Comparison of ENCODE assay signal across 8 mouse cellular contexts in genomic region chr9:107634406-107635278, GRCm38 (mm10). TPM values are rescaled to one million over a fixed set of nuclear protein-coding genes. Genes with fewer than 3 reads are reported as not detected.
DNase-seq lines count a peak whose midpoint lies in the region; ATAC-seq and TF ChIP-seq lines count a peak whose summit lies in the region.

No protein-coding gene starts in this region.

- no peaks in the 10 kb centered on the region for H3K9me3 ChIP-seq in kidney, postnatal 0 days (replicated peaks; ENCODE audit: low read length)
- no peaks in the 10 kb centered on the region for H3K9me3 ChIP-seq in heart, embryonic 16.5 days (replicated peaks; ENCODE audit: control insufficient read depth, low read length)
- H3K9me3 ChIP-seq in midbrain, embryonic 11.5 days (ENCODE audit: control insufficient read depth, low read length), result no peaks in the 10 kb centered on the region

- H3K36me3 ChIP-seq in kidney, postnatal 0 days (ENCODE audit: insufficient read depth, low read length), result no peaks in the 10 kb centered on the region
- 0 out of 2 replicates have a peak, but pooled peaks cover 2% of the 10 kb centered on the region for H3K36me3 ChIP-seq in heart, embryonic 16.5 days (ENCODE audit: control insufficient read depth, insufficient read depth)
- H3K36me3 ChIP-seq in midbrain, embryonic 11.5 days (ENCODE audit: control insufficient read depth, insufficient read depth, low read length), result no peaks in the 10 kb centered on the region; the same call in 1 of the 2 replicates

- no peak for DNase-seq in kidney, postnatal 0 days (ENCODE audit: low spot score)
- DNase-seq in kidney, adult 11 months, result no peak
- DNase-seq in R1 (ENCODE audit: low read depth, low spot score), result peak; percentile 73
- DNase-seq in midbrain, embryonic 11.5 days (ENCODE audit: low spot score, missing footprints), result peak; percentile 93
- DNase-seq in layer of hippocampus, adult 9-10 months (ENCODE audit: low spot score), result no peak
- DNase-seq in gastrocnemius, postnatal 36 days, result no peak

- H3K4me3 ChIP-seq in kidney, postnatal 0 days (replicated peaks; ENCODE audit: low read depth, low read length), result peak overlapping the region; percentile 72
- peak overlapping the region; percentile 82 for H3K4me3 ChIP-seq in heart, embryonic 16.5 days (ENCODE audit: low read length)
- peak overlapping the region; percentile 67 for H3K4me3 ChIP-seq in midbrain, embryonic 11.5 days (ENCODE audit: low read depth, low read length)

- no peak for ATAC-seq in kidney, postnatal 0 days (replicated peaks; ENCODE audit: low FRiP score, low read depth)
- ATAC-seq in heart, embryonic 16.5 days (replicated peaks; ENCODE audit: extremely low read depth, insufficient read depth, low FRiP score), result no peak
- ATAC-seq in midbrain, embryonic 11.5 days (ENCODE audit: low FRiP score), result no peak
- ATAC-seq in megakaryocyte-erythroid progenitor cell, adult 5-6 weeks (replicated peaks; ENCODE audit: low FRiP score, low TSS enrichment, poor library complexity, severe bottlenecking), result no peak

- peaks cover 29% of the 10 kb centered on the region for H3K4me1 ChIP-seq in kidney, postnatal 0 days (replicated peaks; ENCODE audit: insufficient read depth, low read length)
- peaks cover 38% of the 10 kb centered on the region for H3K4me1 ChIP-seq in heart, embryonic 16.5 days (ENCODE audit: control insufficient read depth, insufficient read depth, low read length)
- peaks cover 57% of the 10 kb centered on the region for H3K4me1 ChIP-seq in midbrain, embryonic 11.5 days (ENCODE audit: control insufficient read depth, insufficient read depth, low read length)

- 1% methylated on average over 35 of the region's 35 CpGs for WGBS in kidney, postnatal 0 days
- 1% methylated on average over 35 of the region's 35 CpGs for WGBS in heart, embryonic 16.5 days
- under 1% methylated on average over 35 of the region's 35 CpGs for WGBS in midbrain, embryonic 11.5 days

- H3K9ac ChIP-seq in kidney, postnatal 0 days (ENCODE audit: low read depth, low read length), result peak overlapping the region; percentile 91
- peak overlapping the region; percentile 93 for H3K9ac ChIP-seq in heart, embryonic 16.5 days (ENCODE audit: low read length)
- H3K9ac ChIP-seq in midbrain, embryonic 11.5 days (ENCODE audit: low read length), result peak overlapping the region; percentile 85

- peak overlapping the region; percentile 98 for H3K4me2 ChIP-seq in kidney, postnatal 0 days (ENCODE audit: low read length)
- H3K4me2 ChIP-seq in heart, embryonic 16.5 days (ENCODE audit: low read depth, low read length), result peak overlapping the region; percentile 96
- peak overlapping the region; percentile 97 for H3K4me2 ChIP-seq in midbrain, embryonic 11.5 days

- H3K27me3 ChIP-seq in kidney, postnatal 0 days (ENCODE audit: insufficient read depth, low read length), result no peaks in the 10 kb centered on the region
- no peaks in the 10 kb centered on the region for H3K27me3 ChIP-seq in heart, embryonic 16.5 days (ENCODE audit: control insufficient read depth, insufficient read depth, low read length)
- H3K27me3 ChIP-seq in midbrain, embryonic 11.5 days (ENCODE audit: control insufficient read depth, insufficient read depth, low read length), result no peaks in the 10 kb centered on the region

- no peak; the same call in 1 of the 2 replicates for TF ChIP-seq CTCF in kidney, postnatal 0 days (IDR thresholded peaks at IDR 0.05; ENCODE audit: low read depth)

- intact Hi-C loops in gastrocnemius, postnatal 36 days (cut with DNase I), result no loop called here

- peak overlapping the region; percentile 92 for H3K27ac ChIP-seq in kidney, postnatal 0 days
- H3K27ac ChIP-seq in heart, embryonic 16.5 days (ENCODE audit: low read length), result peak overlapping the region; percentile 95
- H3K27ac ChIP-seq in midbrain, embryonic 11.5 days (ENCODE audit: low read depth, low read length), result peak overlapping the region; percentile 100

RNA-seq across cellular contexts. Expression of gene Gnai2, which starts 0.5 kb away (rescaled TPM):
- 351 and 359 TPM in 2 replicates for polyA plus RNA-seq in kidney, postnatal 0 days (2015; fragmentation: Nextera tagmentation; extraction: Ambion mirVana)
- 419 and 458 TPM in 2 replicates for polyA plus RNA-seq in heart, embryonic 16.5 days (2015; fragmentation: Nextera tagmentation; extraction: Ambion mirVana)
- 578 and 581 TPM in 2 replicates for polyA plus RNA-seq in midbrain, embryonic 11.5 days (2014; fragmentation: Nextera tagmentation; extraction: Ambion mirVana)
- total RNA-seq in gastrocnemius, postnatal 36 days (2021), result 10 to 100 TPM; 65.2 to 70.5 TPM
- 204 and 225 TPM in 2 replicates for total RNA-seq in megakaryocyte-erythroid progenitor cell, adult 5-6 weeks (2014; fragmentation: Nextera tagmentation)
- 215 and 228 TPM in 2 replicates for total RNA-seq in megakaryocyte-erythroid progenitor cell, adult 5-6 weeks (2017)

RNA-seq across cellular contexts. Expression of gene Sema3b, which starts 25.6 kb away (rescaled TPM):
- 30.5 and 33.3 TPM in 2 replicates for polyA plus RNA-seq in kidney, postnatal 0 days (2015; fragmentation: Nextera tagmentation; extraction: Ambion mirVana)
- 11.0 and 12.0 TPM in 2 replicates for polyA plus RNA-seq in heart, embryonic 16.5 days (2015; fragmentation: Nextera tagmentation; extraction: Ambion mirVana)
- 1.3 and 2.1 TPM in 2 replicates for polyA plus RNA-seq in midbrain, embryonic 11.5 days (2014; fragmentation: Nextera tagmentation; extraction: Ambion mirVana)
- total RNA-seq in gastrocnemius, postnatal 36 days (2021), result 10 to 100 TPM; 13.1 to 17.5 TPM
- 0.50 TPM in 1 of 2 replicates, not detected in the other for total RNA-seq in megakaryocyte-erythroid progenitor cell, adult 5-6 weeks (2014; fragmentation: Nextera tagmentation)
- total RNA-seq in megakaryocyte-erythroid progenitor cell, adult 5-6 weeks (2017), result not detected in 2 replicates

RNA-seq across cellular contexts. Expression of gene Slc38a3, which starts 34.7 kb away (rescaled TPM):
- polyA plus RNA-seq in kidney, postnatal 0 days (2015; fragmentation: Nextera tagmentation; extraction: Ambion mirVana), result 12.9 and 14.7 TPM in 2 replicates
- polyA plus RNA-seq in heart, embryonic 16.5 days (2015; fragmentation: Nextera tagmentation; extraction: Ambion mirVana), result 3.3 and 3.9 TPM in 2 replicates
- polyA plus RNA-seq in midbrain, embryonic 11.5 days (2014; fragmentation: Nextera tagmentation; extraction: Ambion mirVana), result 11.2 and 11.7 TPM in 2 replicates
- 10 to 100 TPM; 60.6 to 81.6 TPM for total RNA-seq in gastrocnemius, postnatal 36 days (2021)
- not detected in 2 replicates for total RNA-seq in megakaryocyte-erythroid progenitor cell, adult 5-6 weeks (2014; fragmentation: Nextera tagmentation)
- not detected in 2 replicates for total RNA-seq in megakaryocyte-erythroid progenitor cell, adult 5-6 weeks (2017)

RNA-seq across cellular contexts. Expression of gene Gnat1, which starts 44.9 kb away (rescaled TPM):
- 0.89 and 1.2 TPM in 2 replicates for polyA plus RNA-seq in kidney, postnatal 0 days (2015; fragmentation: Nextera tagmentation; extraction: Ambion mirVana)
- 0.39 TPM in 2 replicates for polyA plus RNA-seq in heart, embryonic 16.5 days (2015; fragmentation: Nextera tagmentation; extraction: Ambion mirVana)
- 1.1 and 1.4 TPM in 2 replicates for polyA plus RNA-seq in midbrain, embryonic 11.5 days (2014; fragmentation: Nextera tagmentation; extraction: Ambion mirVana)
- total RNA-seq in gastrocnemius, postnatal 36 days (2021), result not detected
- total RNA-seq in megakaryocyte-erythroid progenitor cell, adult 5-6 weeks (2014; fragmentation: Nextera tagmentation), result not detected in 2 replicates
- total RNA-seq in megakaryocyte-erythroid progenitor cell, adult 5-6 weeks (2017), result 5.3 TPM in 1 of 2 replicates, not detected in the other

RNA-seq across cellular contexts. Expression of gene Ifrd2, which starts 47.2 kb away (rescaled TPM):
- polyA plus RNA-seq in kidney, postnatal 0 days (2015; fragmentation: Nextera tagmentation; extraction: Ambion mirVana), result 28.9 and 29.9 TPM in 2 replicates
- polyA plus RNA-seq in heart, embryonic 16.5 days (2015; fragmentation: Nextera tagmentation; extraction: Ambion mirVana), result 45.7 and 46.5 TPM in 2 replicates
- polyA plus RNA-seq in midbrain, embryonic 11.5 days (2014; fragmentation: Nextera tagmentation; extraction: Ambion mirVana), result 24.2 and 28.2 TPM in 2 replicates
- total RNA-seq in gastrocnemius, postnatal 36 days (2021), result 10 to 100 TPM; 48.2 to 55.8 TPM
- total RNA-seq in megakaryocyte-erythroid progenitor cell, adult 5-6 weeks (2014; fragmentation: Nextera tagmentation), result 226 and 251 TPM in 2 replicates
- 103 and 192 TPM in 2 replicates for total RNA-seq in megakaryocyte-erythroid progenitor cell, adult 5-6 weeks (2017)

Comparison
In these comparisons a context has a peak if more than half of its experiments do, and no peak if none do; other contexts are left out.
1. DNase-seq: peak in R1 (single experiment) and midbrain, embryonic 11.5 days (single experiment); none in kidney, postnatal 0 days (single experiment), kidney, adult 11 months (single experiment), layer of hippocampus, adult 9-10 months (single experiment) and gastrocnemius, postnatal 36 days (0 of 2).
2. Peak in every context shown above with its lines, with median percentiles within 50 percentile points of each other: H3K27ac ChIP-seq, H3K4me2 ChIP-seq, H3K4me3 ChIP-seq and H3K9ac ChIP-seq.